Mouse (Mus musculus): ENCODE measurements at regions not wholly inside any gene's neighbourhood (a gene's known extent, or its start where the extent isn't known, plus 50 kb on each side); places are given as distances from the start of the nearest gene placed in this dataset.

DNA sequence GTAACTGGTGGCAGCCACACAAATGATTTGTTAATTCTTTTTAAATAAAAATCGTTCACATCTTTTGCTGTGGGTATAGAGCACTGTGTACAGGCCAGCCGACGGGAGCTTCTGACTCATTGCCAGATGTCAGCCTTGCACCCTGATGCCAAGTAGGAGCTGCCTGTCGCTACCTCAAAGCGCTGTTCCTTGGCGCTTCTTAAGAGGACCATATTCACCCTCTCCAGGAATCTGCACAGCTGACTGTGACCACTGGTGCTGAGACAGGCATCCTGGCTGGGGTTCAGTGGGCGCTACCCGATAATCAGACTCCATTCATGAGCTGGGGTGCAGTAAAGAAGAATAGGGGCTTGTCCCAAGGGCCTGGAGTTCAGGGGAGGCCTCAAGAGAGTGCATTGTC lies 51.0 kb upstream of the A530016L24Rik start:
- no peak for DNase-seq (ENCODE audit: low read depth)

All from gonadal fat pad, adult 2 months (tissue).